Mouse (Mus musculus) T-cell, adult 2 months (primary cell): ENCODE results near the gene Dlx6.

Experiments
- DNase-seq: peaks from one replicate; pipeline ENCODE4 v3.0.0; 2022; ENCODE audit warnings: low spot score

Dlx6 gene

GRCm38 (mm10) chr6:6863160-6863870 is at the start of gene Dlx6:
Gene Dlx6 (plus strand): TSS chr6:6863334.
- no peak for DNase-seq

DNA sequence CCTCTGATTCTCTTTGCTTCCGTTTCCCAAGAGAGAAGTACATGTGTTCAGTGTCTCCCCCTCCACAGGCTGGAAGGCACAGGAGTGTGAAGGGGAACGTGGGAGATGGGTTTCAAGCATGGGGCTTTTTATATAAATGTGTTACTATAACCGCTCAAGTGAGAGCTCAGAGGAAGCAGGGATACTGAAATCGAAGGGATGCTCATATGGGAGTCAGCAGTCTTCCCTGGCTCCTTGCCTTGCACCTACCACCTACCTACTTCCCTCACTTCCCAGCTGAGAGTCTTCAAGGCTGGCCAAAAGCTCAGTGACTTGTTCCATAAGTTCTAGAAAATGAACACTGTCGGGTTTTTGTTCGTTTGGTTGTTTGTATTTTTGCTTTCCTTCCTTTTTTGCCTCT is 46.3 kb upstream of the Dlx6 start:
- no peak for DNase-seq

- no peak for DNase-seq
Observed at GRCm38 (mm10) chr6:6818036-6818788, 44.9 kb upstream of the Dlx6 start.

DNA sequence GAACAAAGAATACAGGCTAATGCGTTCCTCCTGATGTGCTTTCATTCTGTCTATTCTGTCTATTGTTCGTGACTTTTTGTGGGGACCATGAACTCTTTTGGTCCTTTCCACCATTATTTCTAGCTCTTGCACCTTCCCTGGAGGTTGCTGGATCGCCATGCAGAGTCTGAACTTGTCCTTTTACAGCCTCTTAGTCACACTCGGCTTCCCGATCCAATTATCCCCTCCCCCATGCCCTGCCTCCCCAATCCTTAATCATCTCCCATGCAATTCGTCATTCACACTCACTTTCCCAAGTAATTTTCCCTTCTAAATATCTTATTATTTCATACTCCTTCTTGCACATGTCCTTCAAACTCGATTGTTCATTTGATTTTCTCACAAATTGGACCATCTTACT is 44.0 kb upstream of the Dlx6 start:
- DNase-seq: no peak

DNA sequence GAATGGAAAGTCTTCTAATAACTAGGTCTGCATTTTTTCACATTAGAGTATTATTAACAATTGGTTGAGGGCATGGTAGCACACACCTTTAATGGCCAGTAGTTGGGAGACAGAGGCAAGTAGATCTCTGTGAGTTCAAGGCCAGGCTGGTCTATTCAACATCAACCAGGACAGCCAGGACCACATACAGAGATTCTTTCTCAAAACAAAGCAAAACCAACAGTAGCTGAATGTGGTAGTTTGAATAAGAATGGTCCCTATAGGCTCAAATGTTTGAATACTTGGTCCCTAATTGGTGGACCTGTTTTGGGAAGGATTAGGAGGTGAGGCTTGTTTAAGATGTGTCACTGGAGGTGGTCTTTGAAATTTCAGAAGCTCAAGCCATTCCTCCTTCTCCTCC is 37.8 kb upstream of the Dlx6 start:
- DNase-seq: no peak

GRCm38 (mm10) chr6:6826861-6827260 is 36.3 kb upstream of the Dlx6 start:
- no peak for DNase-seq

DNA sequence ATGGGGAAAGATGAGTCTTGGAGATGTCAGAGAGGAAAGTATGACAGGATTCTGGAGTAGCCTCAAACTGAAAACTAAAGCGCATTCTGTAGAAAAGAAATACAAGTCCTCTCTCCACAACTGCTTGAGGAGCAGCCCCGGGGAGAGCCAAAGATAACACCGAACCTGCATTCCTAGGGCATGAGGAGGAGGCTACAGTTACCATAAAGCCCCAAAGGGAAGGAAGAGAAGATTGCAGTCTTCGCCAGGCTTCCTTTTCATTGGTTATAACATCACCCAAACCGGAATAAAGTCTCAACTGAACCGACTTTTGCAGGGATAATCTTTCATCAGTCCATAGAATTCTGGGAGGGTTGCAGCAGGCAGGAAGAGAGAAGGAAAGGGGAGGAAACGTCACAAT is 32.7 kb upstream of the Dlx6 start:
- DNase-seq: no peak

GRCm38 (mm10) chr6:6833301-6833700 is 29.8 kb upstream of the Dlx6 start:
- DNase-seq: no peak

GRCm38 (mm10) chr6:6848541-6848940 is 14.6 kb upstream of the Dlx6 start:
- no peak for DNase-seq

GRCm38 (mm10) chr6:6849744-6850143 is 13.4 kb upstream of the Dlx6 start:
- no peak for DNase-seq

- DNase-seq: no peak
Observed at GRCm38 (mm10) chr6:6850324-6851060, 12.6 kb upstream of the Dlx6 start.

- DNase-seq: no peak
Observed at GRCm38 (mm10) chr6:6851166-6851565, 12.0 kb upstream of the Dlx6 start.

- DNase-seq: no peak
Observed at GRCm38 (mm10) chr6:6852944-6853343, 10.2 kb upstream of the Dlx6 start.

GRCm38 (mm10) chr6:6854176-6854575 is 9.0 kb upstream of the Dlx6 start:
- DNase-seq: no peak

- no peak for DNase-seq
Observed at GRCm38 (mm10) chr6:6854902-6855745, 8.0 kb upstream of the Dlx6 start.

DNA sequence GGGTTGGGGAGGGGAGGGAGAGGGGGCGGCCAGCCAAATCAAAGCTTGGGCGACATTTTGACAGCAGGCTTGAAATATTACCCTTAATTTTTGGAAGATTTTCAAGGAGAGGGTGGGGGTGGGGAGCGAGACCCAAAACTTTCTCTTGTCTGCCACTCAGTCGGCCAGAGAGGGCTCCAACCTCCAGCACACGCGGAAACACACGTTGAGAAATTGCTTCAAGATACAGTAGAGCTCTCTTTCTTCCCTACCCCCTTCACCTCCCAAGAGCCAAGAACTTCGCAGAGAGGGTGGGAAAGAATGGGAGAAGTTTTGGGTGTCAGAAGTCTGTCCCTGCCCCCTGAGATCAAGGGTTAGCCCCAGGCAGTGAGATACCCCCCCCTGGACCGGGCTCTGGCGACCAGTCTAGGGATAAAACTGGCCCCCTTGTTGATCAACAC is 7.4 kb upstream of the Dlx6 start:
- DNase-seq: no peak

- DNase-seq: no peak
Observed at GRCm38 (mm10) chr6:6856316-6856715, 6.8 kb upstream of the Dlx6 start.

- DNase-seq: no peak
Observed at GRCm38 (mm10) chr6:6856881-6857280, 6.3 kb upstream of the Dlx6 start.

DNA sequence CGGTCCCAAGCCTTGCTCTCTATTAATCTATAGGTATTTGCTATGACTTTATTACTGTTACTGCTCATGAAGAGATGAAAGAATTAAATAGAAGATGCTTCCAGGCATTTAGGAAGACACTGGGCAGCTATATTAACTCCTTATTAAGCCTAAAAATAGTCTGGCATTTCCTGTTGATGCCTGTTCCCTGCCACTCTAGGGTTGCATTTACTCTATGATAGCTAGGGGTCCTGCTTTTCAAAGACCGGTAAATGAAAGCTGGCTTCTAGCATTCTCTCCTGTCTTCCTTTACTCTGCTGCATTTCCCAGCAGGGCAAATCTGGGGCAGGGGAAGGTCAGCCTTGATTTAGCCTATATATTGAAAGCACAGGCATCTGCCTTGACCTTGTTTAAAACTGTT is 5.4 kb upstream of the Dlx6 start:
- no peak for DNase-seq

GRCm38 (mm10) chr6:6858571-6858970 is 4.6 kb upstream of the Dlx6 start:
- no peak for DNase-seq

GRCm38 (mm10) chr6:6859111-6859949 is 3.8 kb upstream of the Dlx6 start:
- DNase-seq: no peak
